Mouse (Mus musculus): Measurements from ENCODE around the gene Fam126a. TPM values are rescaled to one million over a fixed set of nuclear protein-coding genes. Genes with fewer than 3 reads are reported as not detected.

Gene Fam126a
- polyA plus RNA-seq, 1 experiment, result 7.8 TPM

DNA sequence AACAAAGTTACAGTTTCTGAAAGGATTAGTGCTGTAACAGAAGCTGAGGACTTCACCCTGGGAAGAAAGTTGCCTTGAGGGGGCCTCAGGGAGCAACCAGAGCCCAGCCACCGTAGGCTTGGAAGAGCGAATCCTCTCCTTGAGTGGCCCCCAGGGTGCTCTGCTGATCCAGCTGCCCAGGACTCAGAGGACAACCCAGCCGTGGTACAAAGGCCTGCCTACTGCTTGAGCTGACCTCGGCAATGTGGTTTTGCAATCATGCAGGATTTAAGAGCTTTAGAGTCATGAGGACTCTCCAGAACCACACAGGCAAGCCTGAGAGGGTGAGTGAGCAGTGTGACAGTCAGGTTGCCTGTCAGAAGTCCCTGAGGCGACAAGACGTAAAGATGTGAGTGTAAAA lies 41.5 kb upstream of the Fam126a start:
- Histone ChIP-seq H3ac (ENCODE audit: control insufficient read depth, insufficient read length) (no peak overlapping the region), H3K4me3 (no peak overlapping the region), H3K27me3 (ENCODE audit: control insufficient read depth, insufficient read depth, insufficient read length) (no peaks in the 10 kb centered on the region), H3K79me2 (ENCODE audit: control insufficient read depth, insufficient read depth) (no peaks in the 10 kb centered on the region), H3K4me2 (ENCODE audit: low read depth) (no peak overlapping the region), H3K36me3 (ENCODE audit: control insufficient read depth, insufficient read depth) (no peaks in the 10 kb centered on the region)
- TF ChIP-seq POLR2A (IDR thresholded peaks at IDR 0.05; ENCODE audit: insufficient read length, low read depth), result no peak
- no peak for TF ChIP-seq POLR2AphosphoS2 (IDR thresholded peaks at IDR 0.05; ENCODE audit: insufficient read length, low read depth)
- TF ChIP-seq REST (IDR thresholded peaks at IDR 0.05; ENCODE audit: insufficient read depth, insufficient read length), result no peak
- TF ChIP-seq CEBPB (IDR thresholded peaks at IDR 0.05; ENCODE audit: insufficient read depth, poor library complexity, severe bottlenecking), result no peak
- TF ChIP-seq SRF (IDR thresholded peaks at IDR 0.05; ENCODE audit: control insufficient read depth, insufficient read length, low read depth), result no peak

DNA sequence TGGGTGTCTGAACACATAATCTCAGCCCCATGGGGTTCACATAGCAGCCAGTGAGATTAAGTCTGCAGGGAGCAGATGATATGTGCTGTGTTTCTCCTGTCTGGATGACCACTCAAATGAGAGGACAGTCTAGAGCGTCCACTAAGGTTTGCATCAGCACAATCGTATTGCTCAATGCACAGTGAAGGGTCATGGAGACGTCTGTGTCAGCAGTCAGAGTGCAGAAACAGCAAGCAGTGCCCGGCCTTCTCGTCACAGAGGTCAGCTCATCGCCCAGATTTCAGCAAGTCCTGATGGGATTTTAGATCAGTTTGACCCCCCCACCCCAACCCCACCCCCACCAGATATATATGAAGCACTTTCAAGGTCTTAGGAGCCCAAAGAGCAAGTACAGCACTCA lies 38.5 kb upstream of the Fam126a start:
- Histone ChIP-seq H3K27me3 (ENCODE audit: control insufficient read depth, insufficient read depth, insufficient read length) (no peaks in the 10 kb centered on the region), H3ac (ENCODE audit: control insufficient read depth, insufficient read length) (no peak overlapping the region), H3K79me2 (ENCODE audit: control insufficient read depth, insufficient read depth) (no peaks in the 10 kb centered on the region), H3K4me3 (no peak overlapping the region), H3K36me3 (ENCODE audit: control insufficient read depth, insufficient read depth) (no peaks in the 10 kb centered on the region), H3K4me2 (ENCODE audit: low read depth) (no peak overlapping the region)
- TF ChIP-seq MAX (IDR thresholded peaks at IDR 0.05; ENCODE audit: low read depth) (no peak), POLR2A (IDR thresholded peaks at IDR 0.05; ENCODE audit: insufficient read length, low read depth) (no peak), SRF (IDR thresholded peaks at IDR 0.05; ENCODE audit: control insufficient read depth, insufficient read length, low read depth) (no peak), CEBPB (IDR thresholded peaks at IDR 0.05; ENCODE audit: insufficient read depth, poor library complexity, severe bottlenecking) (no peak), MYOG (IDR thresholded peaks at IDR 0.05; ENCODE audit: control insufficient read depth in 1 of 3, insufficient read depth in 1 of 3, insufficient read length in 2 of 3, low read depth in 2 of 3) (no peak), TCF12 (IDR thresholded peaks at IDR 0.05; ENCODE audit: insufficient read depth, poor library complexity, severe bottlenecking) (no peak), TCF3 (IDR thresholded peaks at IDR 0.05; ENCODE audit: insufficient read length, low read depth) (no peak), POLR2AphosphoS2 (IDR thresholded peaks at IDR 0.05; ENCODE audit: insufficient read length, low read depth) (no peak), MYOD1 (IDR thresholded peaks at IDR 0.05; ENCODE audit: control insufficient read depth in 1 of 3, insufficient read length in 2 of 3, low read depth in 2 of 3) (no peak), REST (IDR thresholded peaks at IDR 0.05; ENCODE audit: insufficient read depth, insufficient read length) (no peak), E2F4 (IDR thresholded peaks at IDR 0.05; ENCODE audit: insufficient read depth) (no peak), USF1 (IDR thresholded peaks at IDR 0.05; ENCODE audit: low read depth) (no peak)

DNA sequence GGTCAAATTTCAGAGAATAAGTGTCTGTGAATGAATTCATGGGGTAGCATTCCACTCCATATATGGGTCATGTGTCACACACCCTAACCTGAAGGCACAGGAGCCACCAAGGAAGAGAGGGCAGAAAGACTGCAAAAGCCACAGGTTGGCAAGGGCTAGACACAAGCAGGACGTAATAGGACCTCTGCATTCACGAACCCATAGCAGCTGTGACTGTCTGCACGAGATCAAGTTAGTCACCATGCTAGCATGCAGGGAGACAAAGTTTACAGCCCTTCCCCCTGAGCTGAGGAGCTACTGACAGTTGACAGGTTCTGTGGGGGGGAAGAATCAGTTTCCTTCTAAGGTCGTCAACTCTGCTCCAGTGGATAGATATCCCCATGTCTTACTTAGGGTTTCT lies 33.1 kb upstream of the Fam126a start:
- no peaks in the 10 kb centered on the region for H3K79me2 ChIP-seq (ENCODE audit: control insufficient read depth, insufficient read depth)
- no peak overlapping the region for H3ac ChIP-seq (ENCODE audit: control insufficient read depth, insufficient read length)
- H3K4me3 ChIP-seq, result no peak overlapping the region
- peak overlapping the region; percentile 5 for H3K4me2 ChIP-seq (ENCODE audit: low read depth)
- TF ChIP-seq MAX (IDR thresholded peaks at IDR 0.05; ENCODE audit: low read depth), result no peak
- TF ChIP-seq POLR2AphosphoS2 (IDR thresholded peaks at IDR 0.05; ENCODE audit: insufficient read length, low read depth), result no peak
- TF ChIP-seq MYOG (IDR thresholded peaks at IDR 0.05; ENCODE audit: control insufficient read depth in 1 of 3, insufficient read depth in 1 of 3, insufficient read length in 2 of 3, low read depth in 2 of 3), result peak in 2 of 3 experiments; percentile 75 to 87
- TF ChIP-seq MYOD1 (IDR thresholded peaks at IDR 0.05; ENCODE audit: control insufficient read depth in 1 of 3, insufficient read length in 2 of 3, low read depth in 2 of 3), result peak in 2 of 3 experiments; percentile 76 to 88
- no peak for TF ChIP-seq USF1 (IDR thresholded peaks at IDR 0.05; ENCODE audit: low read depth)
- H3K36me3 ChIP-seq (ENCODE audit: control insufficient read depth, insufficient read depth), result no peaks in the 10 kb centered on the region
- H3K27me3 ChIP-seq (ENCODE audit: control insufficient read depth, insufficient read depth, insufficient read length), result no peaks in the 10 kb centered on the region

GRCm38 (mm10) chr5:24063034-24063433 lies 32.5 kb upstream of the Fam126a start:
- H3K27me3 ChIP-seq (ENCODE audit: control insufficient read depth, insufficient read depth, insufficient read length), result no peaks in the 10 kb centered on the region
- TF ChIP-seq CEBPB (IDR thresholded peaks at IDR 0.05; ENCODE audit: insufficient read depth, poor library complexity, severe bottlenecking) (no peak), MYOD1 (IDR thresholded peaks at IDR 0.05; ENCODE audit: control insufficient read depth in 1 of 3, insufficient read length in 2 of 3, low read depth in 2 of 3) (peak in 2 of 3 experiments; percentile 56 to 70)
- H3K4me2 ChIP-seq (ENCODE audit: low read depth), result no peak overlapping the region
- H3ac ChIP-seq (ENCODE audit: control insufficient read depth, insufficient read length), result no peak overlapping the region
- H3K79me2 ChIP-seq (ENCODE audit: control insufficient read depth, insufficient read depth), result no peaks in the 10 kb centered on the region
- no peak overlapping the region for H3K4me3 ChIP-seq
- no peaks in the 10 kb centered on the region for H3K36me3 ChIP-seq (ENCODE audit: control insufficient read depth, insufficient read depth)

- TF ChIP-seq MYOD1 (IDR thresholded peaks at IDR 0.05; ENCODE audit: control insufficient read depth in 1 of 3, insufficient read length in 2 of 3, low read depth in 2 of 3) (no peak), POLR2A (IDR thresholded peaks at IDR 0.05; ENCODE audit: insufficient read length, low read depth) (no peak), MYOG (IDR thresholded peaks at IDR 0.05; ENCODE audit: control insufficient read depth in 1 of 3, insufficient read depth in 1 of 3, insufficient read length in 2 of 3, low read depth in 2 of 3) (no peak), MAX (IDR thresholded peaks at IDR 0.05; ENCODE audit: low read depth) (no peak), E2F4 (IDR thresholded peaks at IDR 0.05; ENCODE audit: insufficient read depth) (no peak), SRF (IDR thresholded peaks at IDR 0.05; ENCODE audit: control insufficient read depth, insufficient read length, low read depth) (no peak), USF1 (IDR thresholded peaks at IDR 0.05; ENCODE audit: low read depth) (no peak), POLR2AphosphoS2 (IDR thresholded peaks at IDR 0.05; ENCODE audit: insufficient read length, low read depth) (no peak), TCF3 (IDR thresholded peaks at IDR 0.05; ENCODE audit: insufficient read length, low read depth) (no peak), CEBPB (IDR thresholded peaks at IDR 0.05; ENCODE audit: insufficient read depth, poor library complexity, severe bottlenecking) (no peak), REST (IDR thresholded peaks at IDR 0.05; ENCODE audit: insufficient read depth, insufficient read length) (no peak), TCF12 (IDR thresholded peaks at IDR 0.05; ENCODE audit: insufficient read depth, poor library complexity, severe bottlenecking) (no peak)
- Histone ChIP-seq H3K79me2 (ENCODE audit: control insufficient read depth, insufficient read depth) (no peaks in the 10 kb centered on the region), H3K27me3 (ENCODE audit: control insufficient read depth, insufficient read depth, insufficient read length) (no peaks in the 10 kb centered on the region), H3K4me2 (ENCODE audit: low read depth) (no peak overlapping the region), H3K36me3 (ENCODE audit: control insufficient read depth, insufficient read depth) (no peaks in the 10 kb centered on the region), H3K4me3 (no peak overlapping the region), H3ac (ENCODE audit: control insufficient read depth, insufficient read length) (no peak overlapping the region)
These were observed 30.5 kb upstream of the Fam126a start for GRCm38 (mm10) chr5:24060949-24061348.

All from myocyte (in vitro differentiated cells).